Mouse (Mus musculus) frontal cortex, postnatal 25 days (tissue): ENCODE results near the gene Map3k5.

Experiments used
- DNase-seq, 2 experiments: peaks; one replicate each; pipeline ENCODE4 v3.0.0; 2022; ENCODE audit warnings: low spot score in 2 of 2

Gene Map3k5

GRCm38 (mm10) chr10:20157021-20157726, 222.9 kb downstream of the Map3k5 start:
- no peak for DNase-seq

- no peak for DNase-seq
Measured at GRCm38 (mm10) chr10:20158756-20159155, 224.5 kb downstream of the Map3k5 start.

GRCm38 (mm10) chr10:20159308-20159707, 225.0 kb downstream of the Map3k5 start:
- DNase-seq = no peak

DNA sequence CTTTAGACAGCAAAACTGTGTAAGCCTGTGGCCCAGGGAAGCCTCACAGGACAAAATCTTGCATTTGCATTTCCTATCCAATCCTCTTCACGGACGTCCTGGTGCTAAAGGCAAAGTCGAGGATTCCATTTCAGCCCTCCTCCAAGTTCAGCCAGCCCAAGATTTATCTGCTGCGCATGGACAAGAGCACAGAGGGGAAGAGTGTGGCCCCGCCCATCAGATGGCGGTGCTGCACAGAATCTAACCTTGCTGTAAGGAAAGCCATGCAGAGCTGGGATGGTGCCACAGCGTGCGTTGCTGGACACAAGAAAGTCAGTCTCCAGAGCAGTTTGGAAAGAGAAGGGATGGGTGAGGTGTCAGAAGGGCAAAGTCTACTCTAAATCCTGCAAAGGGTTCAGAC, 226.6 kb downstream of the Map3k5 start:
- no peak for DNase-seq

GRCm38 (mm10) chr10:20164810-20165209, 230.5 kb downstream of the Map3k5 start:
- no peak for DNase-seq

- DNase-seq = no peak
Measured at GRCm38 (mm10) chr10:20166797-20167196, 232.5 kb downstream of the Map3k5 start.

- DNase-seq = no peak
Measured at GRCm38 (mm10) chr10:20167467-20167866, 233.2 kb downstream of the Map3k5 start.

DNA sequence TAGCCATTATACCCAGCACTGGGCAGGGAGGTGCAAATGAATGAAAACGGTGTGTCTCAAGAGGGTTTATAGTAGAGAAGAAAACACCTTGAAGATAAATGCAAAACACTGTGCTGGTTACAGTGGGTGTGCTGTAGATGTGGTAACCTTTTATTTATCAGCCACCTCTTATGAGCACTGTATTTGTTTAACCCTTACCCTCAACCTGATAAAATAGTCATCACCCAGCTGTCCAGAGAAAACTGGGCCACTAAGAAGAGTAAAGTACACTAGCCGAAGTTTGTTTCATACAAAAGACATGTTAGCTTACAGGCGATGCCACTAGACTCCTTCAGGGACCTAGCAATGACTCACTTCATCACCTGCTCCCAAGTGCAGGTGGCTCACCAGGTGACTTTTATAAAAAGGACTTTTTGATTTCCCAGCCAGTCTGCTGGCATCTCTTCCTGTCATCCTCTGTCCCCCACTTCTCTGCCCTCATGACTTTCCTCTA, 235.0 kb downstream of the Map3k5 start:
- no peak for DNase-seq

- DNase-seq = no peak
Measured at GRCm38 (mm10) chr10:20169927-20170604, 235.8 kb downstream of the Map3k5 start.

DNA sequence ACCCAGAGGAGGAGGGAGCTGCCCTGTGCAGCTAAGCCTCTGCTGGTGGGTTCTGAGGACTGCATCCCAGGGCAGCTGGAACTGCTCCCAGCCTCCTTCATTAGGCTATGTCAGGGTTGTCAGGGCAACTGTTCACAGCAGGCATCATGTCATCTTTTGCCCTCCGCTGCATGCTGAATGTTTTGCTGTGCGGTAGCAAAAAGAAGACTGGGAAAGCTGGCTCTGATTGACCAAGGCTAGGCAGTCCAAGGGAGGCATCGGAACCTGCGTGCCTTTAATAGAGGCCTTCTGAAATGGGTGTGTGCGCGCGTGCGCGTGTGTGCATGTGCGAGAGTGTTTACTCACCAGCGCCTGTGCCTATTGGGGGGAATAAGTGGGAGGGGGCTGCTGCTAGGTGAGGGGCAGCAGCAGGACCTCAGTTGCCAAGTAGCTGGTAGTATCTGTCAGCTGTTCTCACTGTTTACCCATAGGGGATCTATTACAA, 236.4 kb downstream of the Map3k5 start:
- peak; percentile 67 for DNase-seq

DNA sequence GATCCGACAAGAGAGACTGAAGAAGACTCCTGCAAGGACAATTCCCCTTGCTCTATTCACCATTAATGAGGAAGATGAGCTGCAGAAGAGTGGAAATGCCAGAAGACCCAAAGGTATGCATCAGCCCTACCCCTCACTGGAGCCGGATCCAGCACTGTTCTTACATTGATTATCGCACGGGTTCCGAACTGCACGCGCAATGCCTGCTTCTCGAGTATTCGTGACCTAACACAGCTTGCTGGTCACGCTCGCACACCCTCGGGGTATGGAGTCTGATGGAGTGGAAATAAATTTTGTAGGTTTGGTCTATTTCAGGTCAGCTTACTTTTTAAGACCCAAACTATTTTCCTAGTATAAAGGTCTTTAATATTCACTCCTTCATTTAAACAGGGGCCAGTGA, 236.9 kb downstream of the Map3k5 start:
- DNase-seq = peak in 1 of 2 experiments; percentile 47

DNA sequence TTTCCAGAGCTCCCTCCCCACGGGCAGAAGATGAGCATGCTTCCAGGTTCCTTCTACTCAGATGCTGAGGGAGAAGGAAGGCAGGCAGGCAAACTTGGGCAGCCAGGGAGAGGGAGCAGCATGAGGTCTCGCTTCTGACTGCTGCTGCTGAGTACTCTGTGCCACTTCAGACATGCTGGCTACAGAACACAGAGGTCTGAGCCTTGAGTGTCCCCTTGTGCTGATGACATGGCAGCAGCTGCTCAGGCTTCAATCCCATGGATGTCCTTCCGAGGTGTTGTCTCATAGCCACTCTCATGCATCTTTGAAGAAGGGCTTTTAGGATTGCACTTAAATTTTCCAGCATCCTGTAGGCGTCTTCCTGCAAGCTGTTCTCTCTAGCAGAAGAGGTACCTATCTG, 237.5 kb downstream of the Map3k5 start:
- DNase-seq = no peak

GRCm38 (mm10) chr10:20173733-20174132, 239.5 kb downstream of the Map3k5 start:
- no peak for DNase-seq

GRCm38 (mm10) chr10:20176054-20176453, 241.8 kb downstream of the Map3k5 start:
- DNase-seq = no peak

- no peak for DNase-seq
Measured at GRCm38 (mm10) chr10:20178807-20179605, 244.7 kb downstream of the Map3k5 start.

DNA sequence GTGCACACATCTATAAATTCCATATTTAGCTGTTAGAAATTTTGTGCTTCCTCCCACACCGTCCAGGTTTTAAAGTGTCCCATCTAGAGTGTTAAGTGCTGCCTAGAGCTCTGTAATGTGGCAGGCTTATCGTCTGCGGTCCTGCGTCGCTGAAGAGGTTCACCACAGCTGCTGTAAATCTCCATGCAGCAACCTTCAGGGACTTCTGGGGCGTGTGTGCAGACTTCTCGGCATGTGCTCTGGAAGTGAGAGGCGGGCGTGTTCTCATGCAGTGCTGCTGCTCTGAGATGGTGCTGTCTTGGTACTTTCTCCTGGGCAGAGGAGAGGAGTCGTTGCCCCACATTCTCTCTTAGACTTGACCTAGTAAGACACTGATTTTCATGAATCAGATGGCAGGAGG, 246.9 kb downstream of the Map3k5 start:
- DNase-seq = no peak

DNA sequence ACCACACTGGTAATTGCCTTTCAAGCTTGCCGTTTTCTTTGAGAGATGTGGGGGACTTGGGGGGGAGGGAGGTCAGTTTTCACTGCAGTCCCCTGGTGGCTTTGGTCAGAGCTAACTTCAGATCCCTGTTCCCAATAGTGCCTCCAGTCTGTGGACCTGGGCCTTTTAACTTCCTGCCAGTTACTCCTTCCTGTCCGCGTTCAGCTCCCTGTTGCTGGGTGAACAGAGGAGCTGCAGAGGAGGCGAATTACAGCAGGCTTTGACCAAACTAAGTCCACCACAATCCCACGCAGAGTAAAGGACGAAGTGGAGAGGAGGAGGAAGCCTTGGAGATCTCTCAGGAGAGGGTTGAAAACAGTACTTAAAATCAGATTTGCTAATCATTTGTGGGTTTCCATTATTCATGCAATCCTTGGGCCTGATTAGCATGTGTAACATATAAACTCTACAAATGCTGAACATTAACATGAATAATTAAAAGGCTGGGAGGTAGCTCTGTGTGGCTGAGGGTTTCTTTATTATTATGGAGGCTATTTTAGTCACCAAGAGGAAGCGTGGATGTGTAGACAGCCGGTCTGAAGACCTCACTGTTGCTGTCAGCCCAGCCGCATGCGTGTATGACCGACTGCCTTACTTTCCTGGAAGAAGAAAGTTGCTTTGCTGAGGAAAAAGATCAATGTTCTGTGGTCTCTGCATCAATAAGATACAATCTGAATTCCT, 247.6 kb downstream of the Map3k5 start:
- no peak for DNase-seq

DNA sequence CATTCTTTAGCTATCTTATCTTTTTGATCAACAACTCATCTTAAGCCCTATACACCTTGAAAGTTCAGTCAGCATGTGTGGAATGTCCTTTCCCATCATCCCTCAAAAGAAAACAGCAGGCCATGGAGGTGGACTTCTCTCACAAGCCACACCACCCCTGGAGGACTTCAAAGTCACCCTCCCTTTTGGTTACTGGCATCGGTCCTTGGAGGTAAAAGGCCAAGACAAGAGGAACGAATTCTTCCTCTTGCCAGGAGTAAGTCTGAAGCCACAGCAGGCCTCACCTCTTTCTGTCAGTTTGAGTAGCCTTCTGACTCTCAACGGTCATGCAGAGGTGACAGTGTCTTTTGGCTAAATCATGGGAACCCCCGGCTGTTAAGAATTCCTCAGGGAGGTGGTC, 250.1 kb downstream of the Map3k5 start:
- no peak for DNase-seq

DNA sequence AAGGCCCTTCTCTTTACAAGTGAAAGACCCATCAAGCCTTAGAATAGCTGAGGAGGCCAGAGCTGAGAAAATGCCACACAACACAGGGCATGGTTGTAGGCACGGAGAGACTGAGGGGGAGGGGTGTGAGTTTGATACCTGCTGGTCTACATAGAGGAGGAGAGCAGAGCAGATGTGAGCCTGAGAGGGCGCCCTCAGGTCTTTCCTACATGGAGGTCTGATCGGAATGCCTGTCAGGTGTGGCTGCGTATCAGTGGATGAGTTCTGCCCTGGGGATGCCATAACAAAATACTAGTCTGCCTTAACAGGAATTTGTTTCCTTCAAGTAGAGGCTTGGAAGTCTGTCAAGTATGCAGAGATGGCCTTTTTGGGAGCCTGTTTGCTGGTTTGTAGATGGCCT, 251.0 kb downstream of the Map3k5 start:
- no peak for DNase-seq

- no peak for DNase-seq
Measured at GRCm38 (mm10) chr10:20185806-20186205, 251.5 kb downstream of the Map3k5 start.

- no peak for DNase-seq
Measured at GRCm38 (mm10) chr10:20186800-20187273, 252.6 kb downstream of the Map3k5 start.
